Mouse (Mus musculus): ENCODE results near the gene Carf. TPM values are rescaled to one million over a fixed set of nuclear protein-coding genes. Genes with fewer than 3 reads are reported as not detected.
A peak's percentile ranks its signal among the peaks of the same experiment; 100 is the strongest.
"Not testable (repeated sequence)": the region's sequence is repeated elsewhere in the genome, so short reads cannot be mapped to it uniquely, and the experiment has no call there.

Carf gene
- total and polyA plus RNA-seq, 2 experiments from 2014 or later = 3.7 to 4.3 TPM

GRCm38 (mm10) chr1:60163676-60164075 is 65.6 kb downstream of the Carf start:
- no peak overlapping the region for H3K27ac ChIP-seq (ENCODE audit: low read depth)
- no peak overlapping the region for H3K4me3 ChIP-seq (ENCODE audit: low read depth, low read length)
- H3K9me3 ChIP-seq (replicated peaks; ENCODE audit: control insufficient read depth, low read length) = no peaks in the 10 kb centered on the region
- 92% methylated on average over 3 of the region's 3 CpGs for WGBS
- H3K4me2 ChIP-seq (ENCODE audit: low read depth, low read length) = no peak overlapping the region
- no peaks in the 10 kb centered on the region for H3K36me3 ChIP-seq (replicated peaks; ENCODE audit: control insufficient read depth, insufficient read depth, low read length)
- H3K9ac ChIP-seq (replicated peaks; ENCODE audit: low read depth, low read length) = no peak overlapping the region
- ATAC-seq (ENCODE audit: insufficient read depth, low read depth) (no peak), DNase-seq (ENCODE audit: low spot score) (no peak)
- TF ChIP-seq EP300 (IDR thresholded peaks at IDR 0.05; ENCODE audit: low read depth) (no peak), CTCF (IDR thresholded peaks at IDR 0.05; ENCODE audit: low read depth) (no peak)
- no peaks in the 10 kb centered on the region for H3K27me3 ChIP-seq (ENCODE audit: control insufficient read depth, insufficient read depth, low read length)
- no peaks in the 10 kb centered on the region for H3K4me1 ChIP-seq (ENCODE audit: control insufficient read depth, insufficient read depth)

DNA sequence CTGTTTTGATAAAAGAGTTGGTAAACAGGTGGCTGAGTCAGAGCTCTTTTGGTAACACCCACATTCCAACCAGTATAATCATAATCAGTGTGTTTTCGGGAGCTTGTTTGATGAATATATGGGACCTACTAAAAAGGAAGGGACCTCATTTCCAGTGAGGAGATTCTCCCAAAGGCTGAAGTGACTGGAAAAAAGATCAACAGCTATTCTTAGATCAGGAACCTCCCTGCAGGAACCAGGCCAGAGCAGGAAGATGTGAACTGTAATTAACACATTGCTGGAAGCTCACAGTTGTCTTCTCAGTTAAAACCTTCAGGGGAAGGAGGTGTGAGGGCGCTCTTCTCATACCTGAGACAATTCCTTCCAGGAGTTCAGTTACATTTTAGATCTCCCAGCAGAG is 71.6 kb downstream of the Carf start:
- peaks cover 12% of the 10 kb centered on the region for H3K4me1 ChIP-seq (ENCODE audit: control insufficient read depth, insufficient read depth)
- H3K36me3 ChIP-seq (replicated peaks; ENCODE audit: control insufficient read depth, insufficient read depth, low read length) = no peaks in the 10 kb centered on the region
- TF ChIP-seq CTCF (IDR thresholded peaks at IDR 0.05; ENCODE audit: low read depth) (no peak), EP300 (IDR thresholded peaks at IDR 0.05; ENCODE audit: low read depth) (no peak)
- H3K9me3 ChIP-seq (replicated peaks; ENCODE audit: control insufficient read depth, low read length) = no peaks in the 10 kb centered on the region
- H3K27ac ChIP-seq (ENCODE audit: low read depth) = peak overlapping the region; percentile 58
- no peak overlapping the region for H3K4me2 ChIP-seq (ENCODE audit: low read depth, low read length)
- no peak overlapping the region for H3K4me3 ChIP-seq (ENCODE audit: low read depth, low read length)
- ATAC-seq (ENCODE audit: insufficient read depth, low read depth) (peak; percentile 8; the same call in 1 of the 2 replicates), DNase-seq (ENCODE audit: low spot score) (peak; percentile 38)
- no peaks in the 10 kb centered on the region for H3K27me3 ChIP-seq (ENCODE audit: control insufficient read depth, insufficient read depth, low read length)
- H3K9ac ChIP-seq (replicated peaks; ENCODE audit: low read depth, low read length) = no peak overlapping the region
- 44% methylated on average over 2 of the region's 2 CpGs for WGBS

GRCm38 (mm10) chr1:60170251-60170650 is 72.2 kb downstream of the Carf start:
- no peaks in the 10 kb centered on the region for H3K9me3 ChIP-seq (replicated peaks; ENCODE audit: control insufficient read depth, low read length)
- 83% methylated on average over 2 of the region's 2 CpGs for WGBS
- H3K4me2 ChIP-seq (ENCODE audit: low read depth, low read length) = no peak overlapping the region
- H3K4me3 ChIP-seq (ENCODE audit: low read depth, low read length) = no peak overlapping the region
- peaks cover 12% of the 10 kb centered on the region for H3K4me1 ChIP-seq (ENCODE audit: control insufficient read depth, insufficient read depth)
- DNase-seq (ENCODE audit: low spot score) = no peak
- no peak for TF ChIP-seq EP300 (IDR thresholded peaks at IDR 0.05; ENCODE audit: low read depth)
- no peak for TF ChIP-seq CTCF (IDR thresholded peaks at IDR 0.05; ENCODE audit: low read depth)
- no peaks in the 10 kb centered on the region for H3K36me3 ChIP-seq (replicated peaks; ENCODE audit: control insufficient read depth, insufficient read depth, low read length)
- H3K9ac ChIP-seq (replicated peaks; ENCODE audit: low read depth, low read length) = no peak overlapping the region
- no peaks in the 10 kb centered on the region for H3K27me3 ChIP-seq (ENCODE audit: control insufficient read depth, insufficient read depth, low read length)
- ATAC-seq (ENCODE audit: insufficient read depth, low read depth) = no peak
- peak overlapping the region; percentile 58 for H3K27ac ChIP-seq (ENCODE audit: low read depth)

- no peak overlapping the region for H3K4me3 ChIP-seq (ENCODE audit: low read depth, low read length)
- no peak overlapping the region for H3K27ac ChIP-seq (ENCODE audit: low read depth)
- H3K4me2 ChIP-seq (ENCODE audit: low read depth, low read length) = no peak overlapping the region
- no peak for DNase-seq (ENCODE audit: low spot score)
- no peaks in the 10 kb centered on the region for H3K36me3 ChIP-seq (replicated peaks; ENCODE audit: control insufficient read depth, insufficient read depth, low read length)
- peaks cover 12% of the 10 kb centered on the region for H3K4me1 ChIP-seq (ENCODE audit: control insufficient read depth, insufficient read depth)
- no peaks in the 10 kb centered on the region for H3K9me3 ChIP-seq (replicated peaks; ENCODE audit: control insufficient read depth, low read length)
- no peaks in the 10 kb centered on the region for H3K27me3 ChIP-seq (ENCODE audit: control insufficient read depth, insufficient read depth, low read length)
- WGBS = 86% methylated on average over 3 of the region's 3 CpGs
- no peak for ATAC-seq (ENCODE audit: insufficient read depth, low read depth)
- TF ChIP-seq EP300 (IDR thresholded peaks at IDR 0.05; ENCODE audit: low read depth) = no peak
- TF ChIP-seq CTCF (IDR thresholded peaks at IDR 0.05; ENCODE audit: low read depth) = no peak
- H3K9ac ChIP-seq (replicated peaks; ENCODE audit: low read depth, low read length) = no peak overlapping the region
These were observed 75.1 kb downstream of the Carf start for GRCm38 (mm10) chr1:60173119-60173518.

DNA sequence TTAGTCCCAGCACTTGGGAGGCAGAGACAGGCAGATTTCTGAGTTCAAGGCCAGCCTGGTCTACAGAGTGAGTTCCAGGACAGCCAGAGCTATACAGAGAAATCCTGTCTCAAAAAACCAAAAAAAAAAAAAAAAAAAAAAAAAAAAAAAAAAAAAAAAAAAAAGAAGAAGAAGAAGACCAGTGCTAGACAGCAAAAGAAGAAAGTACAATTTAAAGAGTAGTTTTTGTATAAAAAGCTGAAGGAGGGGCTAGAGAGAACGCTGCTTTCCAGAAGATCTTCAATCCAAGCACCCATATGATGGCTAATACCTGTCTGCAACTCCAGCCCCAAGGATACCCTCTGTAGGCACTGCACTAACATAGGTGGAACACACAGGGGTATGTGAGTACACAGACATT is 79.8 kb downstream of the Carf start:
- WGBS = 79% methylated on average over 1 of the region's 1 CpGs
- H3K27me3 ChIP-seq (ENCODE audit: control insufficient read depth, insufficient read depth, low read length); ATAC-seq (ENCODE audit: insufficient read depth, low read depth): not testable (repeated sequence)

GRCm38 (mm10) chr1:60179376-60179775 is 81.3 kb downstream of the Carf start:
- no peaks in the 10 kb centered on the region for H3K27me3 ChIP-seq (ENCODE audit: control insufficient read depth, insufficient read depth, low read length)
- TF ChIP-seq CTCF (IDR thresholded peaks at IDR 0.05; ENCODE audit: low read depth) (no peak), EP300 (IDR thresholded peaks at IDR 0.05; ENCODE audit: low read depth) (no peak)
- 27% methylated on average over 4 of the region's 4 CpGs for WGBS
- H3K9ac ChIP-seq (replicated peaks; ENCODE audit: low read depth, low read length) = peak overlapping the region; percentile 87
- H3K36me3 ChIP-seq (replicated peaks; ENCODE audit: control insufficient read depth, insufficient read depth, low read length) = 0 out of 2 replicates have a peak, but pooled peaks cover 4% of the 10 kb centered on the region
- no peak for ATAC-seq (ENCODE audit: insufficient read depth, low read depth)
- peaks cover 7% of the 10 kb centered on the region; the same call in 1 of the 2 replicates for H3K4me1 ChIP-seq (ENCODE audit: control insufficient read depth, insufficient read depth)
- peak overlapping the region; percentile 63 for H3K4me2 ChIP-seq (ENCODE audit: low read depth, low read length)
- H3K27ac ChIP-seq (ENCODE audit: low read depth) = 0 out of 2 replicates have a peak overlapping the region, but pooled peaks have one; percentile 99
- H3K9me3 ChIP-seq (replicated peaks; ENCODE audit: control insufficient read depth, low read length) = no peaks in the 10 kb centered on the region
- DNase-seq (ENCODE audit: low spot score) = peak; percentile 12
- peak overlapping the region; percentile 94 for H3K4me3 ChIP-seq (ENCODE audit: low read depth, low read length)

More for the DNA sequence above, 79.8 kb downstream of the Carf start:
- not testable (repeated sequence) for H3K27ac ChIP-seq (ENCODE audit: low read depth); H3K4me3 ChIP-seq (ENCODE audit: low read depth, low read length); H3K4me1 ChIP-seq (ENCODE audit: control insufficient read depth, insufficient read depth); H3K4me2 ChIP-seq (ENCODE audit: low read depth, low read length); DNase-seq (ENCODE audit: low spot score); H3K9me3 ChIP-seq (replicated peaks; ENCODE audit: control insufficient read depth, low read length); H3K36me3 ChIP-seq (replicated peaks; ENCODE audit: control insufficient read depth, insufficient read depth, low read length); H3K9ac ChIP-seq (replicated peaks; ENCODE audit: low read depth, low read length)

All from heart, postnatal 0 days (tissue).